Mouse (Mus musculus) CH12F3 (cell line): ENCODE measurements around the gene Skor1.

Experiments used
- in situ Hi-C: fragments of 300-500 bp; cut with MboI; formaldehyde crosslinking; loops from 2 replicates; pipeline ENCODE4 v1.14.3; 2020; ENCODE audit warnings: low sequenced_read_pairs

Skor1 gene

GRCm38 (mm10) chr9:63097204-63097603 is 51.6 kb downstream of the Skor1 start:
- in situ Hi-C loops, result no loop called here

DNA sequence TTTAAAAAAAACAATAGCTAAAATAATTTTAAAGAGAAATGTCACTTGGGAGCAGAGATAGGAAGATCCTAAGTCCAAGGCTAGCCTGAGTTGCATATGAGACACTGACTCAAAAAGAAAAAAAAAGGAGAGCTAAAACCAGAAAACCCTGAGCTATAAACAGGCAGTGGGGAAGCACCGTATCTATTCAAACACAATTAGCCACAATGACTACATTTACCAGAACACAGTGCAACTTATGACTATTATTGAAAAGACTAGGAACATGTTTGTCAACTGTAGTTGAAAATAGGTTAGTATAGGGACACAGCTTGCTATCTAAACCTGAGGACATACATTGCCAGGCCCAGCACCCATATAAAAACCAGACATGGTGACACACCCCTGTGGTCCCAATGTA is 54.7 kb downstream of the Skor1 start:
- in situ Hi-C loops, result no loop called here

GRCm38 (mm10) chr9:63092567-63092966 is 56.2 kb downstream of the Skor1 start:
- in situ Hi-C loops, result no loop called here

DNA sequence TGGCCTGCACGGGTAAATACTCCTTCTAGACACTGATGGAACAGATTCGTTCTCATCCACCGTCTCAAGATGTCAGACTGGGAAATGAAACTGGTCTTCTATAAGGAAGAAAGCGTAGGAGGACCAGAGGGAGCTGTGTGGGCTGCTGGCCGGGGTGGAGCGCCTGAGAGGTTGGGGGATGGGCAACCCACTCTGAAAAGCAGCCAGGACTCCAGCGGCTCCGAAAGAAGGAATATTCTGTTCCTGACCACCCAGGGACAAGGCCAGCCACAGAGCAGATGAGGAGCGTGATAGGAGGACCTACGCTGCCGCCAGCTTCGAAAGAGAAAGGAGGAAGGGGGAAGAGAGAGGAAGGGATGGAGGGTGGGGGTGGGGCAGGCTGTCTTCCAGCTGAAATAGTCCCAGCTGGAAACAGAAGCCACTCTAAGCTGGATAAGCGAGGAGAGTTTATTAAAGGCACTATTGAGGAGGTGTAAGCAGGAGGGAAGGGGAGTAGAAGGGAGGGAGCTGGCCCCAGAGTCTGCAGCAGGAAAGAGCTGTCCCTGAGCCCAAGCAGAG is 56.7 kb downstream of the Skor1 start:
- in situ Hi-C loops, result no loop called here

GRCm38 (mm10) chr9:63091101-63091921 is 57.5 kb downstream of the Skor1 start:
- in situ Hi-C loops, result no loop called here

DNA sequence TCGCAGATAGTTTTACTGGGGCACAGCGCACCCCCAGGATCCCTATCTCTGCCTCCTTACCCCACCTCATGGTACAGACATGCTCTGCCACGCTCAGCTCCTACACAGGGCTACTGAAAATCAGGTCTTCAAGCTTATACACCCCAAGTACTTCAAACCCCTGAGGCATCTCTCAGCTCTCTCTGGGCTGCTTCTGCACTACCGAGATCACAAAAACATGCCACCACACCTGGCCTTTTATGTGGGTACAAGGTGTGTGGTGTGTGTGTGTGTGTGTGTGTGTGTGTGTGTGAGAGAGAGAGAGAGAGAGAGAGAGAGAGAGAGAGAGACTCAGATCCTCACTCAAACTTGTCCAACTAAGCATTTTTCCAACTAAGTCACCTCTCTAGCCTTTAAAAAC is 59.6 kb downstream of the Skor1 start:
- in situ Hi-C loops, result no loop called here
